Mouse (Mus musculus): ENCODE measurements around the gene Fanca. TPM values are rescaled to one million over a fixed set of nuclear protein-coding genes. Genes with fewer than 3 reads are reported as not detected.
A peak's percentile ranks its signal among the peaks of the same experiment; 100 is the strongest.

Gene Fanca
- polyA plus RNA-seq, 1 experiment from 2014 or later = 29.8 TPM

GRCm38 (mm10) chr8:123253451-123254098 lies 64.8 kb downstream of the Fanca start:
- no peaks in the 10 kb centered on the region for H3K27me3 ChIP-seq (replicated peaks; ENCODE audit: control insufficient read depth, insufficient read depth, low read length)
- 1% methylated on average over 38 of the region's 40 CpGs for WGBS
- H3K4me1 ChIP-seq (replicated peaks; ENCODE audit: control insufficient read depth, insufficient read depth, low read length) = peaks cover 21% of the 10 kb centered on the region
- H3K4me2 ChIP-seq (ENCODE audit: low read length) = peak overlapping the region; percentile 57
- DNase-seq (ENCODE audit: low spot score) (no peak), ATAC-seq (replicated peaks; ENCODE audit: low FRiP score, low TSS enrichment, low read depth) (peak; percentile 33)
- peak overlapping the region; percentile 82 for H3K9ac ChIP-seq (ENCODE audit: low read length)
- H3K9me3 ChIP-seq (ENCODE audit: control insufficient read depth, low read length) = no peaks in the 10 kb centered on the region
- H3K4me3 ChIP-seq (ENCODE audit: low read depth, low read length) = peak overlapping the region; percentile 98
- H3K36me3 ChIP-seq (ENCODE audit: control insufficient read depth, insufficient read depth, low read length) = peaks cover 56% of the 10 kb centered on the region
- peak overlapping the region; percentile 71 for H3K27ac ChIP-seq (ENCODE audit: low read depth)

DNA sequence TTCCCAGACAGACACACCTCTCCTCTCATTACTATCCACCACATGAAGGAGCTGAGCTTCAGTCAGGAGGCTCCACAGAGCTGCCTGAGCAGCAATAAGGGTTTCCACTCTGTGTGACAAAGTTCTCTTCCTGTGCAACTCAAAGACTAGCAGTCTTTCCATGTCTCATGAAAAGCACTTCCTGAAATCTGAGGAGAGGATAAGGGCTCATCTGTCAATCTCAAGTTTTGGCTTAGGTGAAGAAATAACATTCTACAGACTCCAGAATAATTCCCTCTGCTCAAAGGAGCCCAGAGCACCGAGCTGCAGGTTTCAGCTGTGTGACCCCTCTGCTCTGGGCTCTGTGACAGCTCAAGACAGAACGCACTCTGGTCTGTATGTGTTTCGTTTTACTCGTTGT lies 65.5 kb downstream of the Fanca start:
- DNase-seq (ENCODE audit: low spot score) = no peak
- 53% methylated on average over 4 of the region's 4 CpGs for WGBS
- peak overlapping the region; percentile 82; the same call in 1 of the 2 replicates for H3K9ac ChIP-seq (ENCODE audit: low read length)
- H3K27ac ChIP-seq (ENCODE audit: low read depth) = no peak overlapping the region
- H3K4me1 ChIP-seq (replicated peaks; ENCODE audit: control insufficient read depth, insufficient read depth, low read length) = peaks cover 21% of the 10 kb centered on the region
- peak overlapping the region; percentile 57 for H3K4me2 ChIP-seq (ENCODE audit: low read length)
- peak overlapping the region; percentile 98 for H3K4me3 ChIP-seq (ENCODE audit: low read depth, low read length)
- H3K27me3 ChIP-seq (replicated peaks; ENCODE audit: control insufficient read depth, insufficient read depth, low read length) = no peaks in the 10 kb centered on the region
- peaks cover 56% of the 10 kb centered on the region for H3K36me3 ChIP-seq (ENCODE audit: control insufficient read depth, insufficient read depth, low read length)
- H3K9me3 ChIP-seq (ENCODE audit: control insufficient read depth, low read length) = no peaks in the 10 kb centered on the region
- ATAC-seq (replicated peaks; ENCODE audit: low FRiP score, low TSS enrichment, low read depth) = no peak

DNA sequence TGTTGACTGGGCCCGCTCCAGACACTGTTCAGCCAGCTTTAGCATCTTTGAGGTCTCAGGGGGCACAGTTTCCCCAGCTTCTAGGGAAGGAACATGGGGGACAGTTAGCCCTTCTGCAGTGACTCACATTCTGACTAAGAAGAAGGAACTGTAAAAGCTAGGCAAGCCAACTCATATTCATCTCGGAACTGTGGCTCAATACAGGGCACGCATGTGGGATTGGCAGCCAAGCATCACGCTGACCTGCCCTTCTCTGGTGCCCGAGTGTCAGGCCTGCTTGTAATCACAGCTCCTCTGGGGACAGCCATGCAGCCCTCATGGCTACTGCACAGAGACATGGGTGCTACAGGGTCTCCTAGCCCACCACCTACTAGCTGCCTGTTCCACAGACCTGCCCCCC lies 67.4 kb downstream of the Fanca start:
- Histone ChIP-seq H3K27me3 (replicated peaks; ENCODE audit: control insufficient read depth, insufficient read depth, low read length) (no peaks in the 10 kb centered on the region), H3K27ac (ENCODE audit: low read depth) (no peak overlapping the region), H3K4me3 (ENCODE audit: low read depth, low read length) (no peak overlapping the region), H3K4me1 (replicated peaks; ENCODE audit: control insufficient read depth, insufficient read depth, low read length) (peaks cover 21% of the 10 kb centered on the region), H3K36me3 (ENCODE audit: control insufficient read depth, insufficient read depth, low read length) (peaks cover 58% of the 10 kb centered on the region), H3K9ac (ENCODE audit: low read length) (no peak overlapping the region), H3K9me3 (ENCODE audit: control insufficient read depth, low read length) (no peaks in the 10 kb centered on the region), H3K4me2 (ENCODE audit: low read length) (no peak overlapping the region)
- no peak for DNase-seq (ENCODE audit: low spot score)
- 94% methylated on average over 5 of the region's 5 CpGs for WGBS
- ATAC-seq (replicated peaks; ENCODE audit: low FRiP score, low TSS enrichment, low read depth) = no peak

- Histone ChIP-seq H3K4me2 (ENCODE audit: low read length) (no peak overlapping the region), H3K9ac (ENCODE audit: low read length) (no peak overlapping the region), H3K27ac (ENCODE audit: low read depth) (no peak overlapping the region), H3K27me3 (replicated peaks; ENCODE audit: control insufficient read depth, insufficient read depth, low read length) (no peaks in the 10 kb centered on the region), H3K36me3 (ENCODE audit: control insufficient read depth, insufficient read depth, low read length) (peaks cover 79% of the 10 kb centered on the region), H3K4me1 (replicated peaks; ENCODE audit: control insufficient read depth, insufficient read depth, low read length) (peaks cover 11% of the 10 kb centered on the region), H3K4me3 (ENCODE audit: low read depth, low read length) (no peak overlapping the region), H3K9me3 (ENCODE audit: control insufficient read depth, low read length) (no peaks in the 10 kb centered on the region)
- 93% methylated on average over 8 of the region's 8 CpGs for WGBS
- ATAC-seq (replicated peaks; ENCODE audit: low FRiP score, low TSS enrichment, low read depth) = no peak
- DNase-seq (ENCODE audit: low spot score) = no peak
Observed at GRCm38 (mm10) chr8:123248596-123248995, 69.8 kb downstream of the Fanca start.

GRCm38 (mm10) chr8:123247748-123248147 lies 70.6 kb downstream of the Fanca start:
- no peak overlapping the region for H3K27ac ChIP-seq (ENCODE audit: low read depth)
- H3K4me1 ChIP-seq (replicated peaks; ENCODE audit: control insufficient read depth, insufficient read depth, low read length) = peaks cover 4% of the 10 kb centered on the region; the same call in 1 of the 2 replicates
- H3K27me3 ChIP-seq (replicated peaks; ENCODE audit: control insufficient read depth, insufficient read depth, low read length) = no peaks in the 10 kb centered on the region
- ATAC-seq (replicated peaks; ENCODE audit: low FRiP score, low TSS enrichment, low read depth) (no peak), DNase-seq (ENCODE audit: low spot score) (no peak)
- no peak overlapping the region for H3K9ac ChIP-seq (ENCODE audit: low read length)
- H3K4me3 ChIP-seq (ENCODE audit: low read depth, low read length) = no peak overlapping the region
- H3K36me3 ChIP-seq (ENCODE audit: control insufficient read depth, insufficient read depth, low read length) = peaks cover 87% of the 10 kb centered on the region
- H3K9me3 ChIP-seq (ENCODE audit: control insufficient read depth, low read length) = no peaks in the 10 kb centered on the region
- H3K4me2 ChIP-seq (ENCODE audit: low read length) = no peak overlapping the region
- WGBS = 96% methylated on average over 6 of the region's 6 CpGs

GRCm38 (mm10) chr8:123245543-123245942 lies 72.8 kb downstream of the Fanca start:
- Histone ChIP-seq H3K36me3 (ENCODE audit: control insufficient read depth, insufficient read depth, low read length) (peaks cover 80% of the 10 kb centered on the region), H3K27ac (ENCODE audit: low read depth) (no peak overlapping the region)
- WGBS = 85% methylated on average over 12 of the region's 12 CpGs

GRCm38 (mm10) chr8:123244382-123244781 lies 74.0 kb downstream of the Fanca start:
- no peaks in the 10 kb centered on the region for H3K4me1 ChIP-seq (replicated peaks; ENCODE audit: control insufficient read depth, insufficient read depth, low read length)

More at GRCm38 (mm10) chr8:123245543-123245942, 72.8 kb downstream of the Fanca start:
- Histone ChIP-seq H3K4me1 (replicated peaks; ENCODE audit: control insufficient read depth, insufficient read depth, low read length) (no peaks in the 10 kb centered on the region), H3K9me3 (ENCODE audit: control insufficient read depth, low read length) (no peaks in the 10 kb centered on the region), H3K9ac (ENCODE audit: low read length) (no peak overlapping the region), H3K4me2 (ENCODE audit: low read length) (no peak overlapping the region), H3K4me3 (ENCODE audit: low read depth, low read length) (no peak overlapping the region), H3K27me3 (replicated peaks; ENCODE audit: control insufficient read depth, insufficient read depth, low read length) (no peaks in the 10 kb centered on the region)
- ATAC-seq (replicated peaks; ENCODE audit: low FRiP score, low TSS enrichment, low read depth) = no peak
- DNase-seq (ENCODE audit: low spot score) = no peak

DNA sequence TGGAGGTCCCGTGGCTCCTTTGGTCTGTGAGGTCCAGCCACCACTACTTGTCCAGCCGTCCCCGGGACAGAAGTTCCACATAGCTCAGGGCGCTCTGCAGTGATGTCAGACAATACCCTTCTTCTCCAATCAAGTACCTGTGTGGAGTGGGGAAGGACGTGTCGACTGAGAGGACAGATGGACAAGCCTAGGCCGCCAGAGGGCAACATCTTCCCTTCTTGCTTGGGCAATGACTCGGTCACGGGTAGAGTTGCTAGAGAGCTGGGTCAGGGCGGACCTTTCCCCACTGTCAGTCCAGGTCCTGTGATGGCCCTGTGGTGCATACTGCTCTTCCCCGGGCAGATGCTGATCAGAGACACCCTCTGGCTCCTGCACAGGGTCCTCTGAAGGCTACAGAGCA lies 75.3 kb downstream of the Fanca start:
- no peak overlapping the region for H3K4me3 ChIP-seq (ENCODE audit: low read depth, low read length)
- no peaks in the 10 kb centered on the region for H3K27me3 ChIP-seq (replicated peaks; ENCODE audit: control insufficient read depth, insufficient read depth, low read length)
- no peak overlapping the region for H3K4me2 ChIP-seq (ENCODE audit: low read length)
- no peak for DNase-seq (ENCODE audit: low spot score)
- no peaks in the 10 kb centered on the region for H3K9me3 ChIP-seq (ENCODE audit: control insufficient read depth, low read length)
- H3K9ac ChIP-seq (ENCODE audit: low read length) = no peak overlapping the region
- peaks cover 56% of the 10 kb centered on the region for H3K36me3 ChIP-seq (ENCODE audit: control insufficient read depth, insufficient read depth, low read length)
- no peak for ATAC-seq (replicated peaks; ENCODE audit: low FRiP score, low TSS enrichment, low read depth)
- 68% methylated on average over 11 of the region's 11 CpGs for WGBS
- H3K4me1 ChIP-seq (replicated peaks; ENCODE audit: control insufficient read depth, insufficient read depth, low read length) = no peaks in the 10 kb centered on the region
- no peak overlapping the region for H3K27ac ChIP-seq (ENCODE audit: low read depth)

More at GRCm38 (mm10) chr8:123244382-123244781, 74.0 kb downstream of the Fanca start:
- no peaks in the 10 kb centered on the region for H3K9me3 ChIP-seq (ENCODE audit: control insufficient read depth, low read length)
- H3K27ac ChIP-seq (ENCODE audit: low read depth) = no peak overlapping the region
- no peak overlapping the region for H3K4me2 ChIP-seq (ENCODE audit: low read length)
- no peak overlapping the region for H3K4me3 ChIP-seq (ENCODE audit: low read depth, low read length)
- no peaks in the 10 kb centered on the region for H3K27me3 ChIP-seq (replicated peaks; ENCODE audit: control insufficient read depth, insufficient read depth, low read length)
- 87% methylated on average over 4 of the region's 4 CpGs for WGBS
- no peak for ATAC-seq (replicated peaks; ENCODE audit: low FRiP score, low TSS enrichment, low read depth)
- H3K9ac ChIP-seq (ENCODE audit: low read length) = no peak overlapping the region
- DNase-seq (ENCODE audit: low spot score) = no peak
- H3K36me3 ChIP-seq (ENCODE audit: control insufficient read depth, insufficient read depth, low read length) = peaks cover 69% of the 10 kb centered on the region

Measured in intestine, embryonic 14.5 days (tissue).